In genomic region chr13:52879918-52880317, GRCm38 (mm10) we compare ENCODE assay signal across 9 mouse cellular contexts. TPM values are rescaled to one million over a fixed set of nuclear protein-coding genes. Genes with fewer than 3 reads are reported as not detected.
DNase-seq lines count a peak whose midpoint lies in the region; ATAC-seq lines count a peak whose summit lies in the region.
"Had no signal": no experiment of that assay in that cellular context is flagged by ENCODE, and none has a peak within 500 bp of the region (broad histone marks: within the 10 kb centered on the region; RNA-seq: fewer than 3 reads in every experiment).

No protein-coding gene starts in this region.

- H3K36me3 ChIP-seq in hindbrain, embryonic 10.5 days, result no peaks in the 10 kb centered on the region
- H3K36me3 ChIP-seq in hindbrain, embryonic 11.5 days (ENCODE audit: control insufficient read depth, insufficient read depth, low read length), result no peaks in the 10 kb centered on the region
- H3K36me3 ChIP-seq in limb, embryonic 15.5 days, result no peaks in the 10 kb centered on the region
- H3K36me3 ChIP-seq: liver, embryonic 15.5 days had no signal

- ATAC-seq in hindbrain, embryonic 11.5 days (ENCODE audit: low FRiP score), result no peak
- peak; percentile 31; the same call in 1 of the 2 replicates for ATAC-seq in limb, embryonic 15.5 days (ENCODE audit: insufficient number of reproducible peaks, low FRiP score, low TSS enrichment, low read depth)

- peak overlapping the region; percentile 67 for H3K27ac ChIP-seq in hindbrain, embryonic 10.5 days
- H3K27ac ChIP-seq in hindbrain, embryonic 11.5 days (ENCODE audit: low read depth, low read length), result no peak overlapping the region
- peak overlapping the region; percentile 60 for H3K27ac ChIP-seq in limb, embryonic 15.5 days
- H3K27ac ChIP-seq: liver, embryonic 15.5 days had no signal

- no peaks in the 10 kb centered on the region for H3K27me3 ChIP-seq in hindbrain, embryonic 10.5 days (ENCODE audit: insufficient read depth, poor library complexity, severe bottlenecking)
- no peaks in the 10 kb centered on the region for H3K27me3 ChIP-seq in hindbrain, embryonic 11.5 days (ENCODE audit: control insufficient read depth, insufficient read depth, low read length)
- H3K27me3 ChIP-seq in limb, embryonic 15.5 days, result no peaks in the 10 kb centered on the region
- H3K27me3 ChIP-seq: liver, embryonic 15.5 days had no signal

- DNase-seq in hindbrain, embryonic 10.5 days (ENCODE audit: low spot score), result no peak
- no peak for DNase-seq in hindbrain, embryonic 11.5 days (ENCODE audit: low spot score)
- DNase-seq in adrenal gland, postnatal 10 days, result peak; percentile 48
- DNase-seq in gastrocnemius, postnatal 36 days, result peak; percentile 25 to 34
- no peak for DNase-seq in thymus, postnatal 10 days (ENCODE audit: low spot score in 2 of 2)
- DNase-seq in natural killer cell, adult 2 months (ENCODE audit: low spot score in 2 of 2), result no peak
- no peak for DNase-seq in frontal cortex, postnatal 25 days (ENCODE audit: low spot score in 2 of 2)

- no peak overlapping the region for H3K4me2 ChIP-seq in hindbrain, embryonic 11.5 days (replicated peaks; ENCODE audit: low read depth, low read length)
- H3K4me2 ChIP-seq in limb, embryonic 15.5 days, result 0 out of 2 replicates have a peak overlapping the region, but pooled peaks have one; percentile 8
- H3K4me2 ChIP-seq: liver, embryonic 15.5 days had no signal

- no peaks in the 10 kb centered on the region for H3K9me3 ChIP-seq in hindbrain, embryonic 10.5 days
- no peaks in the 10 kb centered on the region for H3K9me3 ChIP-seq in hindbrain, embryonic 11.5 days (ENCODE audit: control insufficient read depth, low read length)
- H3K9me3 ChIP-seq in limb, embryonic 15.5 days, result no peaks in the 10 kb centered on the region
- H3K9me3 ChIP-seq: liver, embryonic 15.5 days had no signal

- H3K4me3 ChIP-seq in hindbrain, embryonic 10.5 days, result no peak overlapping the region
- H3K4me3 ChIP-seq in hindbrain, embryonic 11.5 days (ENCODE audit: low read depth, low read length), result no peak overlapping the region
- no peak overlapping the region for H3K4me3 ChIP-seq in limb, embryonic 15.5 days
- H3K4me3 ChIP-seq: liver, embryonic 15.5 days had no signal

- WGBS in hindbrain, embryonic 10.5 days, result 42% methylated on average over 12 of the region's 12 CpGs
- WGBS in hindbrain, embryonic 11.5 days, result 43% methylated on average over 12 of the region's 12 CpGs
- WGBS in limb, embryonic 15.5 days, result 58% methylated on average over 12 of the region's 12 CpGs

- no peak overlapping the region for H3K9ac ChIP-seq in hindbrain, embryonic 11.5 days (ENCODE audit: low read depth, low read length)
- H3K9ac ChIP-seq in limb, embryonic 15.5 days, result no peak overlapping the region
- H3K9ac ChIP-seq: liver, embryonic 15.5 days had no signal

- intact Hi-C loops in gastrocnemius, postnatal 36 days (cut with DNase I), result loop anchor here (2.0 kb wide), 1 partner anchor 101 kb away; the partner anchor contains the start of gene Nfil3

- H3K4me1 ChIP-seq in hindbrain, embryonic 10.5 days (replicated peaks), result peaks cover 21% of the 10 kb centered on the region
- no peaks in the 10 kb centered on the region for H3K4me1 ChIP-seq in hindbrain, embryonic 11.5 days (replicated peaks; ENCODE audit: control insufficient read depth, insufficient read depth, low read length)
- peaks cover 5% of the 10 kb centered on the region for H3K4me1 ChIP-seq in limb, embryonic 15.5 days
- H3K4me1 ChIP-seq: liver, embryonic 15.5 days had no signal

RNA-seq across cellular contexts. Expression of gene Auh, which starts 49.6 kb away (rescaled TPM):
- 38.3 and 44.5 TPM in 2 replicates for polyA plus RNA-seq in hindbrain, embryonic 10.5 days (2016; fragmentation: Nextera tagmentation; extraction: Ambion mirVana)
- polyA plus RNA-seq in hindbrain, embryonic 11.5 days (2014; fragmentation: Nextera tagmentation; extraction: Ambion mirVana), result 44.3 and 46.9 TPM in 2 replicates
- total RNA-seq in adrenal gland, postnatal 10 days (2021), result 100 to 1,000 TPM; 113 to 127 TPM
- total RNA-seq in gastrocnemius, postnatal 36 days (2021), result 10 to 100 TPM; 61.5 to 70.2 TPM
- 39.6 and 41.1 TPM in 2 replicates for polyA plus RNA-seq in limb, embryonic 15.5 days (2015; fragmentation: Nextera tagmentation; extraction: Ambion mirVana)

Comparison
In these comparisons a context has a peak if more than half of its experiments do, and no peak if none do; other contexts are left out.
1. DNase-seq: peak in adrenal gland, postnatal 10 days (single experiment) and gastrocnemius, postnatal 36 days (2 of 2); none in hindbrain, embryonic 10.5 days (single experiment), hindbrain, embryonic 11.5 days (single experiment), thymus, postnatal 10 days (0 of 2), natural killer cell, adult 2 months (0 of 2) and frontal cortex, postnatal 25 days (0 of 2).